Mouse (Mus musculus) G1E (cell line): Measurements from ENCODE around the gene 4921536K21Rik.

Experiments
- CTCF ChIP-seq: IDR thresholded peaks from 2 replicates; pipeline ENCODE4 v1.5.1; 2012; ENCODE audit warnings: low read depth, low read length, inconsistent platforms, mixed read lengths
- POLR2AphosphoS5 ChIP-seq: IDR thresholded peaks from 2 replicates; pipeline ENCODE4 v1.6.1; 2012; ENCODE audit warnings: low read depth, low read length, inconsistent platforms; ENCODE audit not compliant: insufficient replicate concordance

- TF ChIP-seq CTCF (no peak), POLR2AphosphoS5 (no peak)
These were observed 928 bp downstream of the 4921536K21Rik start for GRCm38 (mm10) chr11:3893970-3894369.
